Mouse (Mus musculus) spleen, postnatal 0 days (tissue): Measurements from ENCODE around the gene Kdm3a. TPM values are rescaled to one million over a fixed set of nuclear protein-coding genes. Genes with fewer than 3 reads are reported as not detected.

ENCODE experiments used
- polyA plus RNA-seq: library from polyadenylated mRNA; unstranded; fragments of >200 nt; fragmentation: Nextera tagmentation; extraction: Ambion mirVana; gene quantifications from 2 replicates; pipeline ENCODE4 v1.2.1, GENCODE M21; 2015

Kdm3a gene
- polyA plus RNA-seq = 14.9 and 15.6 TPM in 2 replicates

GRCm38 (mm10) chr6:71632829-71633662 is at the start of gene Kdm3a:
Kdm3a (minus strand) TSS chr6:71632990.

GRCm38 (mm10) chr6:71543686-71544499 is 88.9 kb downstream of the Kdm3a start, which contains the start of gene Chmp3:
Chmp3 (plus strand) TSS chr6:71543797.

Other genes starting within 250 kb of the Kdm3a start
- gene Rmnd5a, start 192.4 kb downstream of the Kdm3a start, polyA plus RNA-seq = 10.7 and 13.1 TPM in 2 replicates
- 6.5 and 9.5 TPM in 2 replicates for gene Rnf103, start 139.1 kb downstream of the Kdm3a start, polyA plus RNA-seq
- 47.7 and 49.4 TPM in 2 replicates for gene Chmp3, start 89.2 kb downstream of the Kdm3a start, polyA plus RNA-seq
- gene Reep1, start 74.6 kb upstream of the Kdm3a start, polyA plus RNA-seq = 1.8 and 2.8 TPM in 2 replicates
- gene Mrpl35, start 194.0 kb upstream of the Kdm3a start, polyA plus RNA-seq = 66.4 and 68.2 TPM in 2 replicates
- 111 and 117 TPM in 2 replicates for gene Immt, start 198.3 kb upstream of the Kdm3a start, polyA plus RNA-seq